Mouse (Mus musculus): ENCODE results near the gene Clec4g.
"Not testable (repeated sequence)": the region's sequence is repeated elsewhere in the genome, so short reads cannot be mapped to it uniquely, and the experiment has no call there.

The Clec4g gene

GRCm38 (mm10) chr8:3720551-3720950, at the start of gene Clec4g:
TSS of gene Clec4g (minus strand) at chr8:3720651.
- DNase-seq = no peak

GRCm38 (mm10) chr8:3768641-3769040, 48.2 kb upstream of the Clec4g start:
- not testable (repeated sequence) for DNase-seq

- peak in 1 of 2 experiments; percentile 9 for DNase-seq
Measured at GRCm38 (mm10) chr8:3754261-3754850, 33.9 kb upstream of the Clec4g start.

GRCm38 (mm10) chr8:3748761-3749160, 28.3 kb upstream of the Clec4g start, which contains the start of gene Cd209a:
TSS of gene Cd209a (minus strand) at chr8:3748984.
- no peak for DNase-seq

- DNase-seq = no peak
Measured at GRCm38 (mm10) chr8:3736947-3737346, 16.5 kb upstream of the Clec4g start.

- no peak for DNase-seq
Measured at GRCm38 (mm10) chr8:3735599-3735998, 15.1 kb upstream of the Clec4g start.

- DNase-seq = no peak
Measured at GRCm38 (mm10) chr8:3734084-3734483, 13.6 kb upstream of the Clec4g start.

- DNase-seq = no peak
Measured at GRCm38 (mm10) chr8:3721041-3721440, 590 bp upstream of the Clec4g start.

- DNase-seq = peak; percentile 33 to 51
Measured at GRCm38 (mm10) chr8:3718559-3718958, 1.9 kb downstream of the Clec4g start.

GRCm38 (mm10) chr8:3717321-3717954, 3.0 kb downstream of the Clec4g start:
- no peak for DNase-seq

GRCm38 (mm10) chr8:3711646-3712045, 8.8 kb downstream of the Clec4g start:
- no peak for DNase-seq

GRCm38 (mm10) chr8:3710312-3710711, 10.1 kb downstream of the Clec4g start:
- DNase-seq = no peak

- no peak for DNase-seq
Measured at GRCm38 (mm10) chr8:3707611-3708010, 12.8 kb downstream of the Clec4g start.

GRCm38 (mm10) chr8:3705711-3706110, 14.7 kb downstream of the Clec4g start:
- no peak for DNase-seq

- DNase-seq = no peak
Measured at GRCm38 (mm10) chr8:3701491-3701890, 19.0 kb downstream of the Clec4g start.

- DNase-seq = no peak
Measured at GRCm38 (mm10) chr8:3694121-3694520, 26.3 kb downstream of the Clec4g start, which contains the start of gene Fcer2a. TSS of gene Fcer2a (minus strand) at chr8:3694175.

GRCm38 (mm10) chr8:3690774-3691173, 29.7 kb downstream of the Clec4g start:
- no peak for DNase-seq

GRCm38 (mm10) chr8:3687537-3687936, 32.9 kb downstream of the Clec4g start:
- no peak for DNase-seq

- no peak for DNase-seq
Measured at GRCm38 (mm10) chr8:3685422-3685821, 35.0 kb downstream of the Clec4g start.

GRCm38 (mm10) chr8:3684530-3684929, 35.9 kb downstream of the Clec4g start:
- no peak for DNase-seq

- DNase-seq = no peak
Measured at GRCm38 (mm10) chr8:3683408-3684176, 36.9 kb downstream of the Clec4g start.

GRCm38 (mm10) chr8:3682435-3682834, 38.0 kb downstream of the Clec4g start:
- no peak for DNase-seq

- DNase-seq = no peak
Measured at GRCm38 (mm10) chr8:3679656-3680055, 40.8 kb downstream of the Clec4g start.

- no peak for DNase-seq
Measured at GRCm38 (mm10) chr8:3679236-3679635, 41.2 kb downstream of the Clec4g start.
